Mouse (Mus musculus) heart, adult 2 months (tissue): ENCODE data around the gene Gm11733.

Experiments
- CTCF ChIP-seq: fragments of 200-600 bp; IDR thresholded peaks from 2 replicates; pipeline ENCODE4 v1.8.1; 2022; ENCODE audit warnings: antibody characterized with exemption, mild to moderate bottlenecking, moderate library complexity
- EP300 ChIP-seq: fragments of 200-500 bp; IDR thresholded peaks from 2 replicates; pipeline ENCODE4 v1.6.1; 2011; ENCODE audit warnings: low read depth, low read length, control low read depth; ENCODE audit not compliant: insufficient read depth
- POLR2A ChIP-seq: fragments of 200-500 bp; IDR thresholded peaks from 2 replicates; pipeline ENCODE4 v1.6.1; 2011; ENCODE audit warnings: mild to moderate bottlenecking, low read depth, low read length, control low read depth; ENCODE audit not compliant: insufficient read depth

- no peak for TF ChIP-seq CTCF
- no peak for TF ChIP-seq POLR2A
- TF ChIP-seq EP300, result no peak
Observed at GRCm38 (mm10) chr11:117462202-117462864, 21.8 kb upstream of the Gm11733 start.
